Comparison of ENCODE assay signal across 16 mouse cellular contexts in the genomic region with DNA sequence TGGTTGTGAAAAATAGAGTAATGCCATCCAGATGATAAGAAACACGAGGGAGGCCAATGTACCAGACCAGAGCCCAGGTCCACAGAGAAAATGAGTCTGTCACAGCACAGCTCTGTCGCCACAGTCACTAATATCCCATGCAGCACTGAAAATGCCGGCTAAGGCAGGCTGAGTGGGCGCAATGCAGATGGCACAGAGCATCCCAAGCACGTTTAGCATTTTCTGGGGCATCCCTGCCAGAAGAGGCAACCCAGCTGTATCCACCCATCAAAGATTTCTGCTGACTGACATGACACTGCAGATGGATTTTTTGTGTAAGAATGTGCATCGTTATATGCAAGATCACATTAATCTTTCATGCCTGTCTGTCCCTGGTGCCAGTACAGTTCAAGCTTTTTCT.
DNase-seq lines count a peak whose midpoint lies in the region; ATAC-seq and TF ChIP-seq lines count a peak whose summit lies in the region.
"Had no signal": no experiment of that assay in that cellular context is flagged by ENCODE, and none has a peak within 500 bp of the region (broad histone marks: within the 10 kb centered on the region; RNA-seq: fewer than 3 reads in every experiment).

No protein-coding gene starts in this region.

- no peak overlapping the region for H3K4me3 ChIP-seq in forebrain, postnatal 0 days (ENCODE audit: low read depth, low read length)
- H3K4me3 ChIP-seq: hindbrain, embryonic 15.5 days; liver, embryonic 12.5 days had no signal

- H3K9me3 ChIP-seq in forebrain, postnatal 0 days (ENCODE audit: low read length), result no peaks in the 10 kb centered on the region
- H3K9me3 ChIP-seq: hindbrain, embryonic 15.5 days; liver, embryonic 12.5 days had no signal

- WGBS in forebrain, postnatal 0 days, result 43% methylated on average over 6 of the region's 6 CpGs

- no peak overlapping the region for H3K4me2 ChIP-seq in forebrain, postnatal 0 days (ENCODE audit: low read depth)
- H3K4me2 ChIP-seq: hindbrain, embryonic 15.5 days; liver, embryonic 12.5 days had no signal

- no peak overlapping the region for H3K9ac ChIP-seq in forebrain, postnatal 0 days
- H3K9ac ChIP-seq: hindbrain, embryonic 15.5 days; liver, embryonic 12.5 days had no signal

- no peaks in the 10 kb centered on the region for H3K4me1 ChIP-seq in forebrain, postnatal 0 days (ENCODE audit: insufficient read depth)
- H3K4me1 ChIP-seq: hindbrain, embryonic 15.5 days; liver, embryonic 12.5 days had no signal

- no peak overlapping the region for H3K27ac ChIP-seq in forebrain, postnatal 0 days (ENCODE audit: low read depth, low read length)
- H3K27ac ChIP-seq: hindbrain, embryonic 15.5 days; liver, embryonic 12.5 days had no signal

- DNase-seq in brain, embryonic 14.5 days (ENCODE audit: low read depth), result peak; percentile 82
- DNase-seq in forebrain, postnatal 0 days, result peak; percentile 47
- peak; percentile 50 to 72 for DNase-seq in layer of hippocampus, postnatal 14 days (ENCODE audit: low spot score in 2 of 2)
- peak; percentile 40 for DNase-seq in retina, postnatal 1 day
- DNase-seq in adrenal gland, adult 18-20 months (ENCODE audit: low spot score in 2 of 2), result no peak
- DNase-seq: adrenal gland, postnatal 10 days; embryo, embryonic 11 days; gastrocnemius, postnatal 36 days; kidney, adult 2 months; kidney, postnatal 4 days; lung, postnatal 14 days had no signal

- H3K36me3 ChIP-seq in forebrain, postnatal 0 days (ENCODE audit: insufficient read depth), result no peaks in the 10 kb centered on the region
- H3K36me3 ChIP-seq: hindbrain, embryonic 15.5 days; liver, embryonic 12.5 days had no signal

- no peak for TF ChIP-seq CTCF in brain, embryonic 14.5 days (IDR thresholded peaks at IDR 0.05; ENCODE audit: borderline replicate concordance, extremely low read depth, insufficient read depth, insufficient read length)
- no peak for TF ChIP-seq CTCF in forebrain, postnatal 0 days (IDR thresholded peaks at IDR 0.05; ENCODE audit: low read depth)

- TF ChIP-seq POLR2A in brain, embryonic 14.5 days (IDR thresholded peaks at IDR 0.05; ENCODE audit: borderline replicate concordance, extremely low read depth, insufficient read depth, insufficient read length, poor library complexity, severe bottlenecking), result no peak

- H3K27me3 ChIP-seq in forebrain, postnatal 0 days (ENCODE audit: insufficient read depth, low read length), result no peaks in the 10 kb centered on the region
- H3K27me3 ChIP-seq: hindbrain, embryonic 15.5 days; liver, embryonic 12.5 days had no signal

- peak; percentile 85 for ATAC-seq in forebrain, postnatal 0 days
- no peak for ATAC-seq in activated CD4-positive, CD25-positive, alpha-beta regulatory T cell, adult 4 months
- no peak for ATAC-seq in megakaryocyte-erythroid progenitor cell, adult 5-6 weeks (replicated peaks; ENCODE audit: low FRiP score, low TSS enrichment, poor library complexity, severe bottlenecking)
- ATAC-seq: liver, embryonic 12.5 days; Patski had no signal

Comparison
In these comparisons a context has a peak if more than half of its experiments do, and no peak if none do; other contexts are left out.
1. DNase-seq: peak in brain, embryonic 14.5 days (single experiment), forebrain, postnatal 0 days (single experiment), layer of hippocampus, postnatal 14 days (2 of 2) and retina, postnatal 1 day (single experiment); none in adrenal gland, adult 18-20 months (0 of 2).